Mouse (Mus musculus) hindbrain, postnatal 0 days (tissue): ENCODE measurements around the gene Pcbd1. TPM values are rescaled to one million over a fixed set of nuclear protein-coding genes. Genes with fewer than 3 reads are reported as not detected.

Source experiments
- ATAC-seq: fragments of 200-750 bp; cut with Nextera tagmentation; 2 replicates; pipeline ENCODE4 v1.8.0; 2017; ENCODE audit warnings: mild to moderate bottlenecking, moderate TSS enrichment, moderate library complexity
- DNase-seq: peaks from one replicate; pipeline ENCODE4 v3.0.0-alpha.2; 2015; ENCODE audit warnings: low spot score
- H3K27ac ChIP-seq: fragments of 300-500 bp; sonication (generic); 2 replicates; pipeline ENCODE4 v1.5.1; 2014; ENCODE audit warnings: mild to moderate bottlenecking
- H3K27me3 ChIP-seq: fragments of 300-500 bp; sonication (generic); 2 replicates; pipeline ENCODE4 v1.6.1; 2014; ENCODE audit warnings: low read length, mixed read lengths; ENCODE audit not compliant: insufficient read depth
- H3K36me3 ChIP-seq: fragments of 300-500 bp; sonication (generic); 2 replicates; pipeline ENCODE4 v1.6.1; 2014; ENCODE audit warnings: low read length, mixed read lengths; ENCODE audit not compliant: insufficient read depth
- H3K4me1 ChIP-seq: fragments of 300-500 bp; sonication (generic); 2 replicates; pipeline ENCODE4 v1.6.1; 2014; ENCODE audit warnings: antibody characterized with exemption, low read length, mixed read lengths; ENCODE audit not compliant: insufficient read depth
- H3K4me2 ChIP-seq: fragments of 300-500 bp; sonication (generic); 2 replicates; pipeline ENCODE4 v1.6.1; 2014; ENCODE audit warnings: low read depth, mild to moderate bottlenecking, low read length, moderate library complexity, mixed read lengths
- H3K4me3 ChIP-seq: fragments of 300-500 bp; sonication (generic); 2 replicates; pipeline ENCODE4 v1.5.1; 2014; ENCODE audit warnings: low read length
- H3K9ac ChIP-seq: fragments of 300-500 bp; sonication (generic); replicated peaks from 2 replicates; pipeline ENCODE4 v1.6.1; 2014; ENCODE audit warnings: mild to moderate bottlenecking, low read length, moderate library complexity, mixed read lengths
- H3K9me3 ChIP-seq: fragments of 300-500 bp; sonication (generic); 2 replicates; pipeline ENCODE4 v1.6.1; 2016; ENCODE audit warnings: low read length, mixed read lengths
- CTCF ChIP-seq: IDR thresholded peaks from 2 replicates; pipeline ENCODE4 v1.5.1; 2016; ENCODE audit warnings: antibody characterized with exemption, control low read depth, low read depth
- WGBS: fragments of 180-500 bp; shearing (Covaris S2); extraction: QIAGEN DNeasy Blood & Tissue Kit; methylation state at CpG from one replicate; pipeline ENCODE4 v1.1.7; 2014; 5-methylcytosine and 5-hydroxymethylcytosine counted together
- polyA plus RNA-seq: library from polyadenylated mRNA; unstranded; fragments of >200 nt; fragmentation: Nextera tagmentation; extraction: Ambion mirVana; gene quantifications from 2 replicates; pipeline ENCODE4 v1.2.1, GENCODE M21; 2015
- total RNA-seq: library from RNA; depleted of rRNA; stranded (reverse); fragments of >200 nt; gene quantifications from 2 replicates; pipeline ENCODE4 v1.2.3, GENCODE M21; 2014; rRNA removed

The Pcbd1 gene
- 22.6 and 36.6 TPM in 2 replicates for total RNA-seq
- 62.9 and 63.3 TPM in 2 replicates for polyA plus RNA-seq

DNA sequence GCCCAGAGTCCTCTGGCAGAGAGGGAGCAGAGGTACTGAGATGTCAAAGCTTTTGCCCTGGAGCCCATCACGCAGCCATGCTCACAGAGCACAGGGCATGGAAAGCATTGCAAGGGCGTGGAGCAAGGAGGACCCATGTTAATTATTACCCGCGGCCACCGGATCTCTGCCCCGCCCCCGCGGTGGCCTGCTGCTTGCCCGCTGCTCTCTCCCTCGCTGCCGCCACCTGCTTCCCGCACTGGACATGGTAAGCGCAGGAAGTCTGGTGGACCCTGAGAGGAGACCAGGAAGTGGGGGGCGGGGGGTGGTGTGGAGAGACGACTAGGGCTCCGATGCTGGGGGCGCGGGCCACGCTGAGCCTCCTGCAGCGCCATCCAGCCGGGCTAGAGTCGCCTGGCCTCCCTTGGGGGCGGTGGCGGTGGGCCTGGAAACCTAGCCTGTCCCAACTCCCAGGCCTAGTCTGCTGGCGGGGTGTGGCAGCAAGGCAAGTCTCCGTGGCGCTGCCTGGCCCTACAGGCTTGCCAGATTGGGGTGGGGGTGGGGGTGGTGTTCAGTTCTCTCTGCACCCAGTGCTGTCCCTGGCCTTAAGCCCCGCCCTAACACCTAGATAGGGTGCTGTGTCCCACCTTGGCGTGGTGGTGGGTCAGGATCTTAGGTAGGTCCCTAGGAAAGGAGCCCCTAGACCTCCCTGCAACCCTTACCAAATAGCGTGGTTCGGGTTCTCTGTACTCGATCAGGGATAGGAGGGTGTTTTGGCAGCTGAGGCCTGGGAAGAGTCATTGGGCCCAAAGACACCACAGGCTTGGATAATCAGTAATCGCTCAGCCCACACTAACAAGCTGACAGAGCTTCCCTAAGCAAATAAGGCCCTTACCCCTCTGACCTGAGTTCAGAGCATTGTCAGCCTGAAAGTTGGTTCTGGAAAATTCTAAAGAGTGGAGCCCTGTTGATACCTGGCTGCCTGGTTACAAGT lies at the start of gene Pcbd1:
TSS of gene Pcbd1 (plus strand) at position 162 of the 973 bp plus-strand sequence.
- ATAC-seq (peak; percentile 54), DNase-seq (peak; percentile 59)
- H3K4me1 ChIP-seq: peaks cover 5% of the 10 kb centered on the region; the same call in 1 of the 2 replicates
- H3K27ac ChIP-seq: no peak within 1 kb of the TSS; the same call in 1 of the 2 replicates
- H3K4me3 ChIP-seq: peak within 1 kb of the TSS; percentile 27
- no peaks in the 10 kb centered on the region for H3K36me3 ChIP-seq
- WGBS: 19% methylated on average over 19 of the region's 33 CpGs
- H3K27me3 ChIP-seq: no peaks in the 10 kb centered on the region
- H3K4me2 ChIP-seq: peak within 1 kb of the TSS; percentile 63
- H3K9me3 ChIP-seq: no peaks in the 10 kb centered on the region
- TF ChIP-seq CTCF: peak; percentile 30
- H3K9ac ChIP-seq: peak within 1 kb of the TSS; percentile 50

DNA sequence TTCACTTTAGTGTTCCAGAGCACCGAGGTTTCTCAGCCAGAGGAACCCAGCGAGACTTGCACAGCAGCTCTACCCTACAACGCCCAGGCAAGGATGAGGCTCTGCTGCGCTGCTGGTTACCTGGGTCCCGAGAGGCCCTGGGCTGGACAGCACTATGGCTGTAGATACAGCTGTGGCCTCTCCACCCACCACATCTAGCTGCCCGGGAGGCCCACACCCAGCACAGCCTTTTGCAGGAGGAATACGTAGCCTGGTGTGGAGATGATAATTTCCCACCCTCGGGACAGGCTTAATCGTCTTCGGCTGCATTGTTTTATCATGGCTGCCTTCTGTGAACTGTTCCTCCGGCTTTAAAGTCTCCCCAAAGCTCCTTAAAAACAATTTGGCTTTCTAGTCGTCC lies 49.5 kb upstream of the Pcbd1 start:
- 65% methylated on average over 12 of the region's 12 CpGs for WGBS
- TF ChIP-seq CTCF: no peak
- Histone ChIP-seq H3K27ac (no peak overlapping the region), H3K36me3 (no peaks in the 10 kb centered on the region), H3K9ac (no peak overlapping the region), H3K4me2 (no peak overlapping the region), H3K27me3 (no peaks in the 10 kb centered on the region), H3K9me3 (no peaks in the 10 kb centered on the region), H3K4me1 (no peaks in the 10 kb centered on the region), H3K4me3 (no peak overlapping the region)
- DNase-seq (no peak), ATAC-seq (no peak)

DNA sequence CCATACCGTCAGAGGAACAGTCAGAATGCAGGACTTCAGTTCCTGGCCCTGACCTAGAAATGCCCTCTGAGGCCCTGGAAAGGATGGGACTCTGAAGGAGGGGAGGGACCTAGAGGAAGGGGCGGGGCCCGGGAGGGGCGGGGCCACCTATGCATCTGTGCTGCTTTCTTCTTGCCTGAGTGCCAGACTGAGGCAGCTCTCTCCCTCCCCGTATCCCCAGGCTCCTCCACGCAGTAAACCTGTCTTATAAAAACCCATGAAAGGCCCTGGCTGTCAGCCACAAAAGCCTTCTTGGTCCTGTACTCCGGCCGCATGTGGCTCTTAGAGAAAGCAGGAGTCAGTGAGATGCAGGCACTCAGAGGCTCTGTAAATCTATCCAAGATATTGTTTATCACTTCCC lies 44.0 kb upstream of the Pcbd1 start:
- Histone ChIP-seq H3K9ac (no peak overlapping the region), H3K27ac (no peak overlapping the region), H3K4me3 (no peak overlapping the region), H3K9me3 (no peaks in the 10 kb centered on the region), H3K4me1 (no peaks in the 10 kb centered on the region), H3K4me2 (no peak overlapping the region), H3K36me3 (no peaks in the 10 kb centered on the region), H3K27me3 (no peaks in the 10 kb centered on the region)
- DNase-seq: peak; percentile 34
- WGBS: 12% methylated on average over 7 of the region's 8 CpGs
- TF ChIP-seq CTCF: no peak
- ATAC-seq: no peak

DNA sequence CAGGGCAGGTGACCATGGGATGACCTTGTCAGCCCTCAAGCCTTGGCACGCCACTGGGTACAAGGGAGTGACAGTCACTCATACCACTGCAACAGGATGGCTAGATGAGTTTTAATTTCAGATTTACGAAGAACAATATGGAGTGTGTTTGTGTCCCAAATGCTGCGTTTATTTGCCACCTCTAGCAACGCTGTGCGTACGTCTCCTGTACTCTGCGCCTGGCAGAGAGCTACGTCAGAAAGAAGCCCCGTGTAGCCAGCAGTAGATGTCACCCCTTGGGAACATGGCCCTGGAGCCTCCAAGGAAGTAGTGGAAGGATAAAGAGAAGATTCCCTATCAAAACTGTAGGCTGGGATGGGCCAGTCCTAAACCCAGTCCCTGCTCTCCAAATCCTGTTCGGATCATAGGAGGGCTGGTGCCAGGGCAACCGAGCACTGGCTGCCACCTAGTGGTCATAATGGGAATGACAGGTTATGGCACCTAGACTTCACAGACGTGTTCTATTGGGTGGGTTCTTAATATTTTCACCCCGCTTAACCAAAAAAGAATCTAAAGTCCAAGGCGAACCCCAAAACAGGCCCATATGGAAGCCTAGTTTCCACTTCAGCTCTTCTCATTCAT lies 37.0 kb upstream of the Pcbd1 start:
- TF ChIP-seq CTCF: peak; percentile 97
- Histone ChIP-seq H3K9me3 (peaks cover 6% of the 10 kb centered on the region; the same call in 1 of the 2 replicates), H3K4me2 (no peak overlapping the region), H3K36me3 (no peaks in the 10 kb centered on the region), H3K27ac (no peak overlapping the region), H3K4me1 (no peaks in the 10 kb centered on the region), H3K9ac (no peak overlapping the region), H3K4me3 (no peak overlapping the region), H3K27me3 (no peaks in the 10 kb centered on the region)
- 58% methylated on average over 14 of the region's 14 CpGs for WGBS
- DNase-seq: peak; percentile 91
- peak; percentile 76; the same call in 1 of the 2 replicates for ATAC-seq

DNA sequence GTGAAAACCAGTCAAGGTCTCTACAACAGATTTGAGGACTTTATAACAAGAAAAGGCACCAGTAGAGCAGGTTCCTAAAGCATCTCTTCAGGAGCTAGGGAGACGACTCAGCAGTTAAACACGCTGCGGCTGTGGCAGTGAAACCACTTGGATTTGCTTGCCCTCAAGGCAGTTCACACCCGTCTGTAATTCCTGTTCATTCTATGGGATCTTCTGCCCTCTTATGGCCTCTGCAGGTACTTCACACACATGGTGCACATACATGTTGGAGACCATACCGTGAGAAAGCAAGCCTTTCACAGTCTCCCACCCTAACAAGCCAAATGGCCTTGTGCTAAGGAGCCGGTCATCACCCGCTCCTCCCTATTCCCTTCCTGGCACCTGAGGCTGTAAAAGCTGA lies 32.5 kb upstream of the Pcbd1 start:
- Histone ChIP-seq H3K4me2 (no peak overlapping the region), H3K27ac (no peak overlapping the region), H3K4me3 (no peak overlapping the region), H3K9me3 (peaks cover 6% of the 10 kb centered on the region; the same call in 1 of the 2 replicates), H3K9ac (no peak overlapping the region), H3K4me1 (0 out of 2 replicates have a peak, but pooled peaks cover 5% of the 10 kb centered on the region), H3K27me3 (no peaks in the 10 kb centered on the region), H3K36me3 (no peaks in the 10 kb centered on the region)
- no peak for ATAC-seq
- DNase-seq: no peak
- 97% methylated on average over 7 of the region's 7 CpGs for WGBS
- no peak for TF ChIP-seq CTCF

DNA sequence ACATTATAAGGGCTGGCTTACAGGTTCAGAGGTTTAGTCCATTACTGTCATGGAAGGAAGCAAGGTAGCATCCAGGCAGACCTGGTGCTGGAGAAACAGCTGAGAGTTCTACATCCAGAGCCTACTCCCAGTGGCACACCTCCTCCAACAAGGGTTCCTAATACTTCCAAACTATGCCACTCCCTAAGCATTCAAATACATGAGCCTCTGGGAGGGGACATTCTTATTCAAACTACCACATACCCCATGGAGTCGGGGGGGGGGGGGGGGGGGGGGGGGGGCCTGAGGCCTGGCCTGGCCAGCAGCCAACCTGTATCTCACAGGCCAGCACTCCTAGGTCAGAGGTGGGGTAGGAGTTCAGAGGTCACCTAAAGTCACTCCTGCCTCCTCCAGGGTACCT lies 30.0 kb upstream of the Pcbd1 start:
- Histone ChIP-seq H3K27ac (no peak overlapping the region), H3K9ac (no peak overlapping the region), H3K4me2 (no peak overlapping the region), H3K4me3 (no peak overlapping the region), H3K9me3 (peaks cover 6% of the 10 kb centered on the region; the same call in 1 of the 2 replicates), H3K27me3 (no peaks in the 10 kb centered on the region), H3K4me1 (0 out of 2 replicates have a peak, but pooled peaks cover 5% of the 10 kb centered on the region), H3K36me3 (no peaks in the 10 kb centered on the region)
- DNase-seq: no peak
- ATAC-seq: no peak
- TF ChIP-seq CTCF: no peak
- no CpG with 5 or more reads among the region's 1 CpGs for WGBS
